Mouse (Mus musculus): ENCODE results near the gene Prickle2. TPM values are rescaled to one million over a fixed set of nuclear protein-coding genes. Genes with fewer than 3 reads are reported as not detected.

Gene Prickle2
- polyA plus RNA-seq, 1 experiment from 2014 or later, result 4.4 TPM

DNA sequence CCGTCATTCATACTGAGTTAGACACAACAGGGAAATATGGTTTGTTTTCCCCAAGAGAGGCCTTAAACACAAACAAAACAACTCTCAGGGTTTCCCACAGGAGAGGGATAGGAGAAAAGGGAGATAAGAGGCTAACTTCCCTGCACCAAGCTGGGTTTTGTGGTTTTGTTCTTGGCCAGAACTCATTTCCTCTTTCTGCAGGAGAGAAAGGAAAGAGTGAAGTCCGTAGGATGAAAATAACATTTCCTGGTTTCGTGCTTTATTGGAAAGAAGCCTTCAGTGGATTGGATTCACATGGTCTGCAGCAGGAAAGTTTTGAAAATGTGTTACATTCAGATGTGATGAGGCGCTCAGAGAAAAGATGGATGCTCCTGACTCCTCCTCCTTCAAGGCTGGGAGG, 237.1 kb downstream of the Prickle2 start:
- Histone ChIP-seq H3K4me3 (no peak overlapping the region), H3K9ac (no peak overlapping the region), H3K27me3 (no peaks in the 10 kb centered on the region), H3K27ac (peak overlapping the region; percentile 82), H3K9me3 (replicated peaks) (no peaks in the 10 kb centered on the region), H3K4me1 (replicated peaks) (peaks cover 46% of the 10 kb centered on the region), H3K36me3 (no peaks in the 10 kb centered on the region), H3K4me2 (no peak overlapping the region)
- no peak for ATAC-seq (replicated peaks; ENCODE audit: insufficient number of reproducible peaks, insufficient read depth, low FRiP score, low read depth)
- 60% methylated on average over 4 of the region's 4 CpGs for WGBS

DNA sequence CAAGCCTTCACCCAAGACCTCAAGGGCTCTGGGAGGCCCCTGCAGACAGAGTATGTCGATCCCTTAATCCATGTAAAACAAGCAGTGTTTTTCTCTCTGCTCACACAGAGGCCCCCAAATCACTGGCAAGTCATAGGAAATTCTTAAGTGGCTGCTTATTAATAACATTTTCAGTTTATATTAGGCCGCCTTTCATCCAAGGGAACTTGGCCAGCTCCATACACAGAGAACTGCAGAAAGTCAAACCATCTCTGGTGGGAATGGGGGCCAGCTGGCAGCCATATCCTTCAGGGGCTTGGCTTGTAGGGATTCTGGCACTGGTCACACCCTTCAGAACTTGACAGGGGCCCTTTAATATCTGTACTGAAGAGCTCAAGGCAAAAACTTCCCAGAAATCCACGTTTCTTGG, 237.6 kb downstream of the Prickle2 start:
- ATAC-seq (replicated peaks; ENCODE audit: insufficient number of reproducible peaks, insufficient read depth, low FRiP score, low read depth), result no peak; the same call in 1 of the 2 replicates
- H3K9ac ChIP-seq, result no peak overlapping the region

DNA sequence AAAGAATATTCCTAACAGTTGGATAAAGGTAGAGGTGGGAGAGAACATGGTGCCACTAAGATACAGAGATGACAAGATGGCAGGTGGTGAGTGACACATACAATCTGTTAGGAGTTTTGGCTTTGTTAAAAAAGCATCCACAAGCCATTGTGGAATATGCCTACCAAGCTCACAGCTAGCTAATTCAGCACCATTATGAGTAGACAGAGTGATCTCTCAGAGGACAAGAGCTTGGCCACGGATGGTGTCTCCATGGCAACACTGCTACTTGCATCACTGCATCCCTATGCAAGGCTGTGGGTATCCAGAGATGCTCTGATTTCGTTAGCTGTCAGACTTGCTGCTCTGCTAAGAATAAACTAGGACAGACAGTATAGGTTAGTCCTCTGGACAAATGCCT, 238.6 kb downstream of the Prickle2 start:
- Histone ChIP-seq H3K4me1 (replicated peaks) (peaks cover 52% of the 10 kb centered on the region), H3K9ac (no peak overlapping the region), H3K27me3 (no peaks in the 10 kb centered on the region), H3K27ac (0 out of 2 replicates have a peak overlapping the region, but pooled peaks have one; percentile 0), H3K4me3 (no peak overlapping the region), H3K4me2 (no peak overlapping the region), H3K36me3 (no peaks in the 10 kb centered on the region), H3K9me3 (replicated peaks) (no peaks in the 10 kb centered on the region)
- 83% methylated on average over 2 of the region's 2 CpGs for WGBS
- ATAC-seq (replicated peaks; ENCODE audit: insufficient number of reproducible peaks, insufficient read depth, low FRiP score, low read depth), result no peak

More for the DNA sequence above, 237.6 kb downstream of the Prickle2 start:
- H3K4me1 ChIP-seq (replicated peaks), result peaks cover 49% of the 10 kb centered on the region
- WGBS, result 34% methylated on average over 3 of the region's 3 CpGs
- H3K9me3 ChIP-seq (replicated peaks), result no peaks in the 10 kb centered on the region
- no peaks in the 10 kb centered on the region for H3K36me3 ChIP-seq
- H3K4me2 ChIP-seq, result no peak overlapping the region
- H3K4me3 ChIP-seq, result no peak overlapping the region
- peak overlapping the region; percentile 82 for H3K27ac ChIP-seq
- no peaks in the 10 kb centered on the region for H3K27me3 ChIP-seq

GRCm38 (mm10) chr6:92465666-92466065, 240.3 kb downstream of the Prickle2 start:
- H3K4me1 ChIP-seq (replicated peaks), result peaks cover 52% of the 10 kb centered on the region
- no peaks in the 10 kb centered on the region for H3K9me3 ChIP-seq (replicated peaks)
- H3K4me3 ChIP-seq, result no peak overlapping the region
- peak overlapping the region; percentile 67 for H3K27ac ChIP-seq
- WGBS, result 26% methylated on average over 1 of the region's 1 CpGs
- no peaks in the 10 kb centered on the region for H3K36me3 ChIP-seq
- no peaks in the 10 kb centered on the region for H3K27me3 ChIP-seq
- no peak overlapping the region for H3K9ac ChIP-seq
- no peak overlapping the region; the same call in 1 of the 2 replicates for H3K4me2 ChIP-seq
- ATAC-seq (replicated peaks; ENCODE audit: insufficient number of reproducible peaks, insufficient read depth, low FRiP score, low read depth), result peak; percentile 60

DNA sequence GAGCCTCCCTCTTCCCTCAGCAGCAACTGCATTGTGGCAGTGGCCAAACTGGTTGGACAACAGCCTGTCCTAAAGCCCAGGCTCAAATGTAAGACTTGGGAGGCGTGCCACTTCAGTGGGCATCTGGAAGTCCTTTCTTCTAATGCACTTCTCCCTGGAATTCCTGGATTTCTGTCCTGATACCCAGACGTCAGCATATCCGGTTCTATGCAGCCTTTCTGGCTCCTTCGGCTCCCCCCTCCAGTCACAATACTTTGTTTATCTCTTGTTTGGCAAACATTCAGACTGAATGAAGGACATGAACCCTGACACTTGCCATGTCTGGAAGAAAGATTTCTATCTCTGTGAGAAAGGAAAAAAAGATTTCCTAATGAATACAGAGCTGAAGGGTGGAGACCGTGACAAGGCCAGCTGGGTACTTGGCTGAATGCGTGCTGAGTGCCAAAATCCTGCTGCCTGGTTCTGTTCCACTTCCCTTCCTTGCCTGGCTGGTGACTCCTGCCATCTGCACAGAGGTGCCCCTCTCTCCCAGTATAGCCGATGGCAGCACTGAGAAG, 241.1 kb downstream of the Prickle2 start:
- 33% methylated on average over 7 of the region's 7 CpGs for WGBS
- peak; percentile 32 for ATAC-seq (replicated peaks; ENCODE audit: insufficient number of reproducible peaks, insufficient read depth, low FRiP score, low read depth)

GRCm38 (mm10) chr6:92463768-92464167, 242.2 kb downstream of the Prickle2 start:
- H3K36me3 ChIP-seq, result no peaks in the 10 kb centered on the region
- 46% methylated on average over 9 of the region's 9 CpGs for WGBS
- H3K9me3 ChIP-seq (replicated peaks), result no peaks in the 10 kb centered on the region
- no peak overlapping the region for H3K4me2 ChIP-seq
- no peak for ATAC-seq (replicated peaks; ENCODE audit: insufficient number of reproducible peaks, insufficient read depth, low FRiP score, low read depth)
- no peak overlapping the region for H3K9ac ChIP-seq
- H3K27me3 ChIP-seq, result no peaks in the 10 kb centered on the region
- H3K4me1 ChIP-seq (replicated peaks), result peaks cover 44% of the 10 kb centered on the region
- peak overlapping the region; percentile 18; the same call in 1 of the 2 replicates for H3K27ac ChIP-seq
- H3K4me3 ChIP-seq, result no peak overlapping the region

More for the DNA sequence above, 241.1 kb downstream of the Prickle2 start:
- H3K36me3 ChIP-seq, result no peaks in the 10 kb centered on the region
- H3K9me3 ChIP-seq (replicated peaks), result no peaks in the 10 kb centered on the region
- H3K4me2 ChIP-seq, result 0 out of 2 replicates have a peak overlapping the region, but pooled peaks have one; percentile 10
- no peak overlapping the region for H3K9ac ChIP-seq
- peak overlapping the region; percentile 73 for H3K27ac ChIP-seq
- H3K4me1 ChIP-seq (replicated peaks), result peaks cover 52% of the 10 kb centered on the region
- H3K4me3 ChIP-seq, result no peak overlapping the region
- no peaks in the 10 kb centered on the region for H3K27me3 ChIP-seq

DNA sequence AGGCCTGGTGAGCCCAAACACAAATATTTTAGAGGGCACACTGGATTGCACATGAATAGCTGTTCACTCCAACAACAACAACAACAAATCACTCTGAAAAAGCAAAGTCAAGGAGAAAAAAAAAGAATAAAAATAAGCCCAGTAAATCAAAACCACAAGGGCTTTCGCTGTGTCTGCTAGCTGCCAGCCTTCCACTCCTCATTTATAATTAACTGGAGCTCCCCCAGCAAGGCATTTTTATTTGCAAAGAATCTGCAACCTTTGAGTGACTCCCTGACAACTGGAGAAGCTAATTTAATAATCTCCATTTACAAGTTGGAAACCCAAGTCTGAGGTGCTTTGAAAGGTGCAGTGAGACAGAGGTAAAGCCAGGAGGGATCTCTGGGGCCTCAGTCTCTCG, 245.2 kb downstream of the Prickle2 start:
- no peak overlapping the region for H3K4me2 ChIP-seq
- H3K27ac ChIP-seq, result no peak overlapping the region
- H3K4me3 ChIP-seq, result no peak overlapping the region
- H3K9ac ChIP-seq, result no peak overlapping the region
- WGBS, result 81% methylated on average over 2 of the region's 2 CpGs
- no peaks in the 10 kb centered on the region for H3K9me3 ChIP-seq (replicated peaks)
- ATAC-seq (replicated peaks; ENCODE audit: insufficient number of reproducible peaks, insufficient read depth, low FRiP score, low read depth), result no peak
- no peaks in the 10 kb centered on the region for H3K36me3 ChIP-seq
- peaks cover 24% of the 10 kb centered on the region for H3K4me1 ChIP-seq (replicated peaks)
- H3K27me3 ChIP-seq, result no peaks in the 10 kb centered on the region

DNA sequence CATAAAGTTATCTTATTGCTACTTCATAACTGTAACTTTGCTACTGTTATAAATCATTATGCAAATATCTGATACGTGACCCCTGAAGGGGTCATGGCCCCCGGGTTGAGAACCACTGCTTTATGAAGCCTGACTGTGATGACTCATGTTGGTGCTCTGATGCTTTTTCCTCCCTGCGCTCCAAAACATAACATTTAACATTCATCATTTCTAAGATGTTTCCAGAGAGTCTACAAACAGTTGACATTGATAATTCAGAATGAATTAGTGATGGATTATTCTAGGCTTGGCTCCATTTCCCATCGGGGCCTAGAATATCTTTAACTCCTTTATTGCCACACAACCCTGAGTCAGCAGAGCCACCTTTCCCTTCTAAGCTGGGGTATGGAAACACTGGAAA, 247.9 kb downstream of the Prickle2 start:
- peaks cover 3% of the 10 kb centered on the region; the same call in 1 of the 2 replicates for H3K4me1 ChIP-seq (replicated peaks)
- H3K36me3 ChIP-seq, result no peaks in the 10 kb centered on the region
- 69% methylated on average over 4 of the region's 4 CpGs for WGBS
- H3K4me2 ChIP-seq, result no peak overlapping the region
- no peaks in the 10 kb centered on the region for H3K9me3 ChIP-seq (replicated peaks)
- no peaks in the 10 kb centered on the region for H3K27me3 ChIP-seq
- H3K9ac ChIP-seq, result no peak overlapping the region
- no peak overlapping the region for H3K4me3 ChIP-seq
- no peak overlapping the region for H3K27ac ChIP-seq
- no peak for ATAC-seq (replicated peaks; ENCODE audit: insufficient number of reproducible peaks, insufficient read depth, low FRiP score, low read depth)

- 81% methylated on average over 1 of the region's 1 CpGs for WGBS
- no peaks in the 10 kb centered on the region for H3K27me3 ChIP-seq
- H3K4me2 ChIP-seq, result no peak overlapping the region
- peaks cover 6% of the 10 kb centered on the region for H3K4me1 ChIP-seq (replicated peaks)
- no peak overlapping the region for H3K27ac ChIP-seq
- H3K9ac ChIP-seq, result no peak overlapping the region
- no peak for ATAC-seq (replicated peaks; ENCODE audit: insufficient number of reproducible peaks, insufficient read depth, low FRiP score, low read depth)
- no peak overlapping the region for H3K4me3 ChIP-seq
- no peaks in the 10 kb centered on the region for H3K36me3 ChIP-seq
- H3K9me3 ChIP-seq (replicated peaks), result no peaks in the 10 kb centered on the region
Observed at GRCm38 (mm10) chr6:92451421-92451820, 254.5 kb downstream of the Prickle2 start.

DNA sequence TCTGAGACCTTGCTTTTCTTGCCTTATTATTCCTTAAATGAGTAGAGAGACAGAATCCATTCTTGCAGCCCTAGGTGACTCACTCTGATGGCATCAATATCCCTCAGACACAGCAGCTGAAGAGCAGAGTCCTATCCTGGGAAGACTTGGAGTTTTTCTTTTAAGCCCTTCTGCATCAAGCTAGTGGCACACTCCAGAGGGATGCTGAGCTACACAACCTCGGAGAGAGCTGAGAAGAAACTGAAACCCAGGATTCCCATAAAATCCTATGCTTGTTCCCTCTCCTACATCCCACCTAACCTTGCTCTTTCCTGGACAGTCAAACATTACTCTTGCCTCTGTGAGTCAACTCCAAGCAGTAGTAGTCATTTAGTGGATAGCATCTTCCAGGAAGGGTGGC, 256.0 kb downstream of the Prickle2 start:
- WGBS, result 87% methylated on average over 1 of the region's 1 CpGs
- Histone ChIP-seq H3K27ac (no peak overlapping the region), H3K27me3 (no peaks in the 10 kb centered on the region), H3K4me2 (no peak overlapping the region), H3K36me3 (no peaks in the 10 kb centered on the region), H3K4me1 (replicated peaks) (peaks cover 6% of the 10 kb centered on the region), H3K4me3 (no peak overlapping the region), H3K9ac (no peak overlapping the region), H3K9me3 (replicated peaks) (no peaks in the 10 kb centered on the region)
- no peak for ATAC-seq (replicated peaks; ENCODE audit: insufficient number of reproducible peaks, insufficient read depth, low FRiP score, low read depth)

- peak overlapping the region; percentile 61; the same call in 1 of the 2 replicates for H3K27ac ChIP-seq
- H3K27me3 ChIP-seq, result no peaks in the 10 kb centered on the region
- no peaks in the 10 kb centered on the region for H3K36me3 ChIP-seq
- 0 out of 2 replicates have a peak, but pooled peaks have one; percentile 32 for ATAC-seq (replicated peaks; ENCODE audit: insufficient number of reproducible peaks, insufficient read depth, low FRiP score, low read depth)
- 46% methylated on average over 3 of the region's 3 CpGs for WGBS
- H3K9me3 ChIP-seq (replicated peaks), result no peaks in the 10 kb centered on the region
- H3K4me2 ChIP-seq, result no peak overlapping the region
- H3K4me1 ChIP-seq (replicated peaks), result peaks cover 6% of the 10 kb centered on the region
- no peak overlapping the region for H3K4me3 ChIP-seq
- H3K9ac ChIP-seq, result no peak overlapping the region
Observed at GRCm38 (mm10) chr6:92446662-92447061, 259.3 kb downstream of the Prickle2 start.

DNA sequence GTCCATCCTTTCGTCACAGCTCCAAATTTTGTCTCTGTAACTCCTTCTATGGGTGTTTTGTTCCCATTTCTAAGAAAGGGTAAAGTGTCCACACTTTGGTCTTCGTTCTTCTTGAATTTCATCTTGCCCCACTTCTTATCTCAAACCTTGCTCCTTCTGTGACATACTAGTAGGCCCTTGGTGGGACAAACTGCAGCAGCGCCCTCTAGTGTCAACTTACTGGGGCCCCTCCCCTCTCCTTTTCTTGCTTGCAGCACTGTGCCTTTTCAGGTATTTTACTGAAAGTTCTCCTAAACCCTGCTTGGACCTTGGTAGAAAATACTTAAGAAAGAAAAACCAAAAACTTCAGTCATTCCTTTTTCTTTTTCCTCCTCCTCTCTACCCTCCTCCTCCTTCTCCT, 264.8 kb downstream of the Prickle2 start:
- H3K4me2 ChIP-seq, result no peak overlapping the region
- no peaks in the 10 kb centered on the region for H3K36me3 ChIP-seq
- no peak for ATAC-seq (replicated peaks; ENCODE audit: insufficient number of reproducible peaks, insufficient read depth, low FRiP score, low read depth)
- H3K4me3 ChIP-seq, result no peak overlapping the region
- 55% methylated on average over 3 of the region's 3 CpGs for WGBS
- no peaks in the 10 kb centered on the region for H3K4me1 ChIP-seq (replicated peaks)
- H3K9me3 ChIP-seq (replicated peaks), result no peaks in the 10 kb centered on the region
- H3K27me3 ChIP-seq, result no peaks in the 10 kb centered on the region
- no peak overlapping the region for H3K27ac ChIP-seq
- no peak overlapping the region for H3K9ac ChIP-seq
